Mouse (Mus musculus): ENCODE measurements around the gene Eya2. TPM values are rescaled to one million over a fixed set of nuclear protein-coding genes. Genes with fewer than 3 reads are reported as not detected.

Eya2 gene
- total and polyA plus RNA-seq, 3 experiments = not detected

- no peak overlapping the region for H3K4me3 ChIP-seq (ENCODE audit: low read depth, low read length)
- no peak for DNase-seq (ENCODE audit: low spot score)
- TF ChIP-seq GATA2 (IDR thresholded peaks at IDR 0.05; ENCODE audit: borderline replicate concordance, low read depth, low read length) (no peak), CTCF (IDR thresholded peaks at IDR 0.05; ENCODE audit: low read depth, low read length) (no peak), TAL1 (conservative IDR thresholded peaks at IDR 0.05; ENCODE audit: low read depth, low read length) (no peak), POLR2AphosphoS5 (IDR thresholded peaks at IDR 0.05; ENCODE audit: insufficient replicate concordance, low read depth, low read length) (no peak), GATA1 (IDR thresholded peaks at IDR 0.05; ENCODE audit: borderline replicate concordance, low read length) (no peak)
- H3K9me3 ChIP-seq (replicated peaks) = no peaks in the 10 kb centered on the region
- H3K4me1 ChIP-seq (ENCODE audit: insufficient read depth, low read depth, low read length) = peaks cover 12% of the 10 kb centered on the region
- peaks cover 98% of the 10 kb centered on the region for H3K36me3 ChIP-seq (replicated peaks)
- no peak for ATAC-seq (ENCODE audit: extremely low read depth, insufficient number of reproducible peaks, low FRiP score, poor library complexity, severe bottlenecking)
- no peaks in the 10 kb centered on the region for H3K27me3 ChIP-seq (ENCODE audit: insufficient read depth, low read length)
These were observed 225.8 kb downstream of the Eya2 start for GRCm38 (mm10) chr2:165820504-165821095.

Other genes starting within 250 kb of the Eya2 start
- not detected in 2 replicates for gene Zfp663, start 226.3 kb upstream of the Eya2 start, total RNA-seq (2014; fragmentation: Nextera tagmentation)
- gene Zfp663, start 226.3 kb upstream of the Eya2 start, total RNA-seq (2017) = 0.16 TPM in 1 of 2 replicates, not detected in the other
- not detected in 2 replicates for gene Zfp663, start 226.3 kb upstream of the Eya2 start, polyA plus RNA-seq (2012)
- gene Zfp334, start 206.8 kb upstream of the Eya2 start, total RNA-seq (2014; fragmentation: Nextera tagmentation) = not detected in 2 replicates
- 0.06 and 0.11 TPM in 2 replicates for gene Zfp334, start 206.8 kb upstream of the Eya2 start, total RNA-seq (2017)
- gene Zfp334, start 206.8 kb upstream of the Eya2 start, polyA plus RNA-seq (2012) = not detected in 2 replicates
- gene Ocstamp, start 194.6 kb upstream of the Eya2 start, total RNA-seq (2014; fragmentation: Nextera tagmentation) = not detected in 2 replicates
- gene Ocstamp, start 194.6 kb upstream of the Eya2 start, total RNA-seq (2017) = 0.05 TPM in 1 of 2 replicates, not detected in the other
- not detected in 2 replicates for gene Ocstamp, start 194.6 kb upstream of the Eya2 start, polyA plus RNA-seq (2012)
- not detected in 2 replicates for gene Slc13a3, start 121.8 kb upstream of the Eya2 start, total RNA-seq (2014; fragmentation: Nextera tagmentation)
- 0.11 and 0.17 TPM in 2 replicates for gene Slc13a3, start 121.8 kb upstream of the Eya2 start, total RNA-seq (2017)
- gene Slc13a3, start 121.8 kb upstream of the Eya2 start, polyA plus RNA-seq (2012) = not detected in 2 replicates
- 7.3 and 8.4 TPM in 2 replicates for gene Trp53rka, start 101.7 kb upstream of the Eya2 start, total RNA-seq (2014; fragmentation: Nextera tagmentation)
- gene Trp53rka, start 101.7 kb upstream of the Eya2 start, total RNA-seq (2017) = 13.7 and 16.4 TPM in 2 replicates
- 25.7 and 28.1 TPM in 2 replicates for gene Trp53rka, start 101.7 kb upstream of the Eya2 start, polyA plus RNA-seq (2012)
- gene Slc2a10, start 91.2 kb upstream of the Eya2 start, total RNA-seq (2014; fragmentation: Nextera tagmentation) = not detected in 2 replicates
- gene Slc2a10, start 91.2 kb upstream of the Eya2 start, total RNA-seq (2017) = 0.12 and 0.16 TPM in 2 replicates
- gene Slc2a10, start 91.2 kb upstream of the Eya2 start, polyA plus RNA-seq (2012) = not detected in 2 replicates

Data from G1E (cell line).